9 mouse cellular contexts compared by ENCODE assay signal in genomic region chr9:60857833-60858232, GRCm38 (mm10).
A peak's percentile ranks its signal among the peaks of the same experiment; 100 is the strongest.
DNase-seq lines count a peak whose midpoint lies in the region; ATAC-seq lines count a peak whose summit lies in the region.
"Had no signal": no experiment of that assay in that cellular context is flagged by ENCODE, and none has a peak within 500 bp of the region (broad histone marks: within the 10 kb centered on the region; RNA-seq: fewer than 3 reads in every experiment).

No protein-coding gene starts in this region.

- H3K36me3 ChIP-seq in liver, embryonic 11.5 days (ENCODE audit: control insufficient read depth, insufficient read depth, low read length), result no peaks in the 10 kb centered on the region
- H3K36me3 ChIP-seq in forebrain, embryonic 15.5 days, result no peaks in the 10 kb centered on the region
- peaks cover 10% of the 10 kb centered on the region for H3K36me3 ChIP-seq in intestine, embryonic 16.5 days (ENCODE audit: control insufficient read depth, insufficient read depth, low read length)
- H3K36me3 ChIP-seq in midbrain, embryonic 15.5 days (replicated peaks), result no peaks in the 10 kb centered on the region

- H3K27me3 ChIP-seq in liver, embryonic 11.5 days (replicated peaks; ENCODE audit: control insufficient read depth, insufficient read depth, low read length), result no peaks in the 10 kb centered on the region
- no peaks in the 10 kb centered on the region for H3K27me3 ChIP-seq in forebrain, embryonic 15.5 days
- H3K27me3 ChIP-seq in intestine, embryonic 16.5 days (replicated peaks; ENCODE audit: control insufficient read depth, insufficient read depth, low read length), result no peaks in the 10 kb centered on the region
- no peaks in the 10 kb centered on the region for H3K27me3 ChIP-seq in midbrain, embryonic 15.5 days (replicated peaks)
- H3K27me3 ChIP-seq: neural tube, embryonic 12.5 days had no signal

- 33% methylated on average over 5 of the region's 5 CpGs for WGBS in liver, embryonic 11.5 days
- WGBS in forebrain, embryonic 15.5 days, result 23% methylated on average over 5 of the region's 5 CpGs
- WGBS in intestine, embryonic 16.5 days, result 28% methylated on average over 5 of the region's 5 CpGs
- 26% methylated on average over 5 of the region's 5 CpGs for WGBS in midbrain, embryonic 15.5 days

- no peak overlapping the region for H3K4me2 ChIP-seq in liver, embryonic 11.5 days
- no peak overlapping the region for H3K4me2 ChIP-seq in forebrain, embryonic 15.5 days (replicated peaks)
- H3K4me2 ChIP-seq in intestine, embryonic 16.5 days (ENCODE audit: low read depth, low read length), result no peak overlapping the region
- H3K4me2 ChIP-seq in midbrain, embryonic 15.5 days, result peak overlapping the region; percentile 44

- DNase-seq in liver, result peak; percentile 38
- no peak for DNase-seq in liver, embryonic 11.5 days (ENCODE audit: low spot score)
- peak; percentile 29 for DNase-seq in c-Kit-positive CD71-negative TER-119-negative erythroid progenitor cells, embryonic 14.5 days (ENCODE audit: low read depth)
- peak; percentile 11 to 81 for DNase-seq in left cerebral cortex, adult 9 months (ENCODE audit: low spot score in 2 of 2)
- peak; percentile 46 to 51 for DNase-seq in thymus, postnatal 36 days

- H3K4me3 ChIP-seq in liver, embryonic 11.5 days (ENCODE audit: low read depth, low read length), result no peak overlapping the region
- no peak overlapping the region for H3K4me3 ChIP-seq in forebrain, embryonic 15.5 days
- H3K4me3 ChIP-seq in intestine, embryonic 16.5 days (ENCODE audit: low read length), result no peak overlapping the region
- H3K4me3 ChIP-seq in midbrain, embryonic 15.5 days, result no peak overlapping the region
- H3K4me3 ChIP-seq: neural tube, embryonic 12.5 days had no signal

- H3K9ac ChIP-seq in liver, embryonic 11.5 days (ENCODE audit: low read depth, low read length), result no peak overlapping the region
- no peak overlapping the region for H3K9ac ChIP-seq in forebrain, embryonic 15.5 days (replicated peaks)
- no peak overlapping the region for H3K9ac ChIP-seq in intestine, embryonic 16.5 days (ENCODE audit: low read depth, low read length)
- no peak overlapping the region for H3K9ac ChIP-seq in midbrain, embryonic 15.5 days
- H3K9ac ChIP-seq: neural tube, embryonic 12.5 days had no signal

- no peaks in the 10 kb centered on the region for H3K9me3 ChIP-seq in liver, embryonic 11.5 days (ENCODE audit: control insufficient read depth, low read length)
- no peaks in the 10 kb centered on the region for H3K9me3 ChIP-seq in forebrain, embryonic 15.5 days
- H3K9me3 ChIP-seq in intestine, embryonic 16.5 days (ENCODE audit: control insufficient read depth, low read length), result no peaks in the 10 kb centered on the region
- H3K9me3 ChIP-seq in midbrain, embryonic 15.5 days, result no peaks in the 10 kb centered on the region
- H3K9me3 ChIP-seq: neural tube, embryonic 12.5 days had no signal

- H3K27ac ChIP-seq in liver, embryonic 11.5 days (ENCODE audit: low read depth, low read length), result no peak overlapping the region
- H3K27ac ChIP-seq in forebrain, embryonic 15.5 days (replicated peaks), result no peak overlapping the region
- H3K27ac ChIP-seq in intestine, embryonic 16.5 days (ENCODE audit: low read length), result no peak overlapping the region; the same call in 1 of the 2 replicates
- 0 out of 2 replicates have a peak overlapping the region, but pooled peaks have one; percentile 38 for H3K27ac ChIP-seq in midbrain, embryonic 15.5 days
- H3K27ac ChIP-seq: neural tube, embryonic 12.5 days had no signal

- no peak for ATAC-seq in liver, embryonic 11.5 days (replicated peaks; ENCODE audit: low FRiP score)
- ATAC-seq in forebrain, embryonic 15.5 days (replicated peaks), result peak; percentile 89
- ATAC-seq in intestine, embryonic 16.5 days, result peak; percentile 57
- peak; percentile 82 for ATAC-seq in midbrain, embryonic 15.5 days (replicated peaks)

- H3K4me1 ChIP-seq in liver, embryonic 11.5 days (replicated peaks; ENCODE audit: control insufficient read depth, insufficient read depth, low read length), result no peaks in the 10 kb centered on the region
- H3K4me1 ChIP-seq in forebrain, embryonic 15.5 days, result peaks cover 15% of the 10 kb centered on the region; the same call in 1 of the 2 replicates
- peaks cover 4% of the 10 kb centered on the region; the same call in 1 of the 2 replicates for H3K4me1 ChIP-seq in intestine, embryonic 16.5 days (ENCODE audit: control insufficient read depth, insufficient read depth, low read length)
- peaks cover 19% of the 10 kb centered on the region for H3K4me1 ChIP-seq in midbrain, embryonic 15.5 days
